Mouse (Mus musculus) neural tube, embryonic 11.5 days (tissue): ENCODE results near the gene Ppm1l. TPM values are rescaled to one million over a fixed set of nuclear protein-coding genes. Genes with fewer than 3 reads are reported as not detected.

ENCODE experiments used
- ATAC-seq: fragments of 200-750 bp; cut with Nextera tagmentation; 2 replicates; pipeline ENCODE4 v1.8.0; 2017; ENCODE audit warnings: moderate number of reproducible peaks, mild to moderate bottlenecking, moderate TSS enrichment, moderate library complexity; ENCODE audit not compliant: insufficient read depth, low FRiP score, low TSS enrichment
- DNase-seq: peaks from one replicate; pipeline ENCODE4 v3.0.0-alpha.2; 2015; ENCODE audit warnings: low spot score
- H3K27ac ChIP-seq: fragments of 300-500 bp; sonication (generic); 2 replicates; pipeline ENCODE4 v1.5.1; 2014; ENCODE audit warnings: low read depth, mild to moderate bottlenecking, low read length
- H3K27me3 ChIP-seq: fragments of 300-500 bp; sonication (generic); 2 replicates; pipeline ENCODE4 v1.6.1; 2014; ENCODE audit warnings: mild to moderate bottlenecking, low read length, mixed read lengths; ENCODE audit not compliant: control insufficient read depth, insufficient read depth
- H3K36me3 ChIP-seq: fragments of 300-500 bp; sonication (generic); 2 replicates; pipeline ENCODE4 v1.6.1; 2014; ENCODE audit warnings: mild to moderate bottlenecking, low read length, moderate library complexity, mixed read lengths; ENCODE audit not compliant: control insufficient read depth, insufficient read depth
- H3K4me1 ChIP-seq: fragments of 300-500 bp; sonication (generic); 2 replicates; pipeline ENCODE4 v1.6.1; 2014; ENCODE audit warnings: low read length, mixed read lengths; ENCODE audit not compliant: control insufficient read depth, insufficient read depth
- H3K4me2 ChIP-seq: fragments of 300-500 bp; sonication (generic); 2 replicates; pipeline ENCODE4 v1.6.1; 2014; ENCODE audit warnings: low read depth, mild to moderate bottlenecking, moderate library complexity
- H3K4me3 ChIP-seq: fragments of 300-500 bp; sonication (generic); 2 replicates; pipeline ENCODE4 v1.5.1; 2014; ENCODE audit warnings: low read depth, low read length
- H3K9ac ChIP-seq: fragments of 300-500 bp; sonication (generic); 2 replicates; pipeline ENCODE4 v1.6.1; 2014; ENCODE audit warnings: mild to moderate bottlenecking, low read length
- H3K9me3 ChIP-seq: fragments of 300-500 bp; sonication (generic); 2 replicates; pipeline ENCODE4 v1.6.1; 2016; ENCODE audit warnings: low read length; ENCODE audit not compliant: control insufficient read depth
- WGBS: fragments of 180-500 bp; shearing (Covaris S2); extraction: QIAGEN DNeasy Blood & Tissue Kit; methylation state at CpG from one replicate; pipeline ENCODE4 v1.1.7; 2014; 5-methylcytosine and 5-hydroxymethylcytosine counted together
- polyA plus RNA-seq: library from polyadenylated mRNA; unstranded; fragments of >200 nt; fragmentation: Nextera tagmentation; extraction: Ambion mirVana; gene quantifications from 2 replicates; pipeline ENCODE4 v1.2.1, GENCODE M21; 2014

The Ppm1l gene
- polyA plus RNA-seq, 1 experiment from 2014 or later: 22.6 TPM

GRCm38 (mm10) chr3:69358620-69358964, 41.9 kb downstream of the Ppm1l start:
- DNase-seq (no peak), ATAC-seq (no peak)
- no peak overlapping the region for H3K4me2 ChIP-seq
- H3K4me3 ChIP-seq: no peak overlapping the region
- no peaks in the 10 kb centered on the region for H3K27me3 ChIP-seq
- 97% methylated on average over 8 of the region's 8 CpGs for WGBS
- H3K9ac ChIP-seq: no peak overlapping the region
- H3K9me3 ChIP-seq: no peaks in the 10 kb centered on the region
- H3K4me1 ChIP-seq: no peaks in the 10 kb centered on the region
- H3K36me3 ChIP-seq: no peaks in the 10 kb centered on the region
- H3K27ac ChIP-seq: no peak overlapping the region

GRCm38 (mm10) chr3:69360263-69360895, 43.7 kb downstream of the Ppm1l start:
- no peak overlapping the region for H3K9ac ChIP-seq
- H3K27ac ChIP-seq: no peak overlapping the region
- no peaks in the 10 kb centered on the region for H3K4me1 ChIP-seq
- no peaks in the 10 kb centered on the region for H3K9me3 ChIP-seq
- no peak overlapping the region for H3K4me2 ChIP-seq
- ATAC-seq (no peak), DNase-seq (no peak)
- WGBS: 81% methylated on average over 4 of the region's 4 CpGs
- no peaks in the 10 kb centered on the region for H3K27me3 ChIP-seq
- H3K4me3 ChIP-seq: no peak overlapping the region
- no peaks in the 10 kb centered on the region for H3K36me3 ChIP-seq

DNA sequence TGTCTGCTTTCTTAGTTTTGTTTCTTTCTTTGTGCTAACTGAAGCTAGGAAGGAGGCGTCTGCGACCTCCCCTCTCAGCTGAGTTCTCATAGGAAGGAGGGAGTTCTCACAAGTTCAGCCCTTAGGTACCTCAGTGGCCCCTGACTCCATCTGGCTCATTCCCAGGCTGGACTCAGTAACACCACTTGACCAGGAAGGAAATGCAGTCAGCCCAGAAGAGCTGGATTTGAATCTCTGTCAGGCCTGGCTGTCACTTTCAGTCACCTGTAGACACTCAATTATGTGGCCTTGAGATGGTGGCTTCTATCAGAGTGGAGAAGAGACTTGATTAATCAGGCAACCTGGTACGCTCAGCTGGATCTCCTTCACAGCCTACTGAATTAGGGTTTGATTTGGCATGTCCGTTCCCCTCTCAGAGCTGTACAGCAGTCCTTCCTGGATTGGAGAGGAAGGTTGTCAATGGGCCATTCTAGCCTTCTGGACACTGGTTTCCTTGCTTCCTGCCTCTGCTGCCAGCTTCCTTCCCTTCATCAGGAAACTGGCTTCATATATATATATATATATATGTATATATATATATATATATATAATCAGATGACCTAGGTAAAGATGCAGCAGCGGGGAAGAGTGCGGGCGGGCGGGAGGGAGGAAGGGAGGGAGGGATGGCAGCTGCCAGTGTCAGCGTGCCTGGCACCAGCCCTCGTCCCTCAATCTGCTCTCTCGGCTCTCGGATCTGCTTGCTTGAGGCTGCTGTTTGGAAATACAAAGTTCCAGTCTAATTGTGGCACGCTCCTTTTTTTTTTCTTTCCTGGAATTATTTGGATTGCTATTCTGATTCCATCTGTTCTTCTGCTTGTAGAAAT, 45.1 kb downstream of the Ppm1l start:
- WGBS: 87% methylated on average over 13 of the region's 13 CpGs
- H3K4me1 ChIP-seq: no peaks in the 10 kb centered on the region
- no peak for ATAC-seq

DNA sequence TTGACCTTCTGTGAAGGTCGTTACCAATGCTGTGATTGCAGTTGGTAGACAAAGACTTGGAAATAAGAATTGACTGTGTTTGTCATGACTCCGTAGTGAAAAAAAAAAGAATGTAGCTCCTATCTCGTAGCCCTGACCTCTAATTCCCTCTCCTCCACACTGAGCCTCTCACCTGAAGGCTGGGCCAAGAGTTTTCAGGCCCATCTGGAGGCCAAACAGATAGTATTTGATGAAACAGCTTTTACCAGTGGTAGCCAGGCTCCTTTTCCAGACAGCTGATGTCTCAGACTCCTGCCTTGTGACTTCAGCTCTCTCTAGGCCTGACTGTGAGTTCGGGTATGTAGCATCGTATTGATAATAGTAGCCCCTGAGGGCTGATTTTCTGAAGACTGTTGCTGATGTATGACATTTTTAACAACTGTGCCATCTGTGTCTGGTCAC, 45.7 kb downstream of the Ppm1l start:
- Histone ChIP-seq H3K9me3 (no peaks in the 10 kb centered on the region), H3K9ac (no peak overlapping the region), H3K4me2 (no peak overlapping the region), H3K27ac (no peak overlapping the region), H3K4me1 (no peaks in the 10 kb centered on the region), H3K36me3 (no peaks in the 10 kb centered on the region), H3K4me3 (no peak overlapping the region), H3K27me3 (no peaks in the 10 kb centered on the region)
- 78% methylated on average over 5 of the region's 5 CpGs for WGBS
- no peak for DNase-seq
- no peak for ATAC-seq

More for the DNA sequence above, 45.1 kb downstream of the Ppm1l start:
- DNase-seq: no peak
- no peak overlapping the region for H3K9ac ChIP-seq
- H3K4me3 ChIP-seq: no peak overlapping the region
- H3K27ac ChIP-seq: no peak overlapping the region
- H3K9me3 ChIP-seq: no peaks in the 10 kb centered on the region
- no peaks in the 10 kb centered on the region for H3K36me3 ChIP-seq
- no peaks in the 10 kb centered on the region for H3K27me3 ChIP-seq
- no peak overlapping the region for H3K4me2 ChIP-seq

DNA sequence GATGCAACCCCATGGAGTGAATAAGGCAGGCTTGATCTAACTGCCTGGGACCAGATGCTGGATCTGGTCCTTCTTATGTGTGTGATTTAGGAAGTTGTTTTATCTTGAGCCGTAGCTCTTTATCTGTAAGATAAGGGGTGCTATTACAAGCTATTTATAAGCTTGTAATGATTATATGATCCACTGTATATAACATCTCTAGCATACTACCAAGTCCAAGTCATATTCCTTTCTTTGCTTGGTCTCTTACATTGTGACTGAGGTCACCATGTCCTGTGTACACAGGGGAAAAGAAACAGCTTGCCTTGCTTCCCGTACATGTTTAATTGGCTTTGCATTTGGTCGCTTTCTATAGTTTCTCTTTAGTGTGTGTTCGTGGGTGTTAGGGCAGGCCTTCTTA, 46.2 kb downstream of the Ppm1l start:
- Histone ChIP-seq H3K4me1 (no peaks in the 10 kb centered on the region), H3K27ac (no peak overlapping the region), H3K36me3 (no peaks in the 10 kb centered on the region), H3K9ac (no peak overlapping the region), H3K9me3 (no peaks in the 10 kb centered on the region), H3K4me3 (no peak overlapping the region), H3K4me2 (no peak overlapping the region), H3K27me3 (no peaks in the 10 kb centered on the region)
- 88% methylated on average over 4 of the region's 4 CpGs for WGBS
- DNase-seq (no peak), ATAC-seq (no peak)

DNA sequence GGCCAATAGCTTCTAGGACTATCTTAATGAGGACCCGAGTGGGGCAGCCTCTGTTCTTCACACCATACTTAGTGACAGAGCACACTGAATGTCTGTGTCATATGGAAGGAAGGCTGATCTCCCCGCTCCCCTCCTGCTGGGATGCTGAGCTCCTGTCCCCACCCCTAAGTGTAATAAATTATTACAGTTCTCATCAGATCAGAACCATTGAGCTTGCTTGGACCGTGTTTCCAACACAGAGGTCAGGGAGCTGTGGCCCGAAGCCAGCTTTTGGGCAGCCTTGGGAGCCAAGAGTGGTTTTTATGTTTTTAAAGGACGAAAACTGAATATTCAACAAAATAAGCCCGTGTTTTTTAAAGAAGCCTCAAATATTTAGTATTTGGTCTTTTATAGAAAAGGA, 47.5 kb downstream of the Ppm1l start:
- Histone ChIP-seq H3K9ac (no peak overlapping the region), H3K4me3 (no peak overlapping the region), H3K9me3 (no peaks in the 10 kb centered on the region), H3K27me3 (no peaks in the 10 kb centered on the region), H3K4me2 (no peak overlapping the region), H3K36me3 (no peaks in the 10 kb centered on the region), H3K4me1 (no peaks in the 10 kb centered on the region), H3K27ac (no peak overlapping the region)
- ATAC-seq: no peak
- no peak for DNase-seq
- 84% methylated on average over 6 of the region's 6 CpGs for WGBS

GRCm38 (mm10) chr3:69367916-69368315, 51.3 kb downstream of the Ppm1l start:
- no peaks in the 10 kb centered on the region for H3K9me3 ChIP-seq
- 89% methylated on average over 9 of the region's 9 CpGs for WGBS
- H3K4me1 ChIP-seq: no peaks in the 10 kb centered on the region
- DNase-seq: no peak
- no peaks in the 10 kb centered on the region for H3K36me3 ChIP-seq
- no peak overlapping the region for H3K27ac ChIP-seq
- no peak overlapping the region for H3K9ac ChIP-seq
- no peak overlapping the region for H3K4me3 ChIP-seq
- no peak for ATAC-seq
- H3K27me3 ChIP-seq: no peaks in the 10 kb centered on the region
- H3K4me2 ChIP-seq: no peak overlapping the region

GRCm38 (mm10) chr3:69372731-69373130, 56.1 kb downstream of the Ppm1l start:
- no peak for DNase-seq
- H3K4me2 ChIP-seq: no peak overlapping the region

More at GRCm38 (mm10) chr3:69372731-69373130, 56.1 kb downstream of the Ppm1l start:
- Histone ChIP-seq H3K27me3 (no peaks in the 10 kb centered on the region), H3K27ac (no peak overlapping the region), H3K4me3 (no peak overlapping the region), H3K9me3 (no peaks in the 10 kb centered on the region), H3K4me1 (no peaks in the 10 kb centered on the region), H3K36me3 (no peaks in the 10 kb centered on the region), H3K9ac (no peak overlapping the region)
- WGBS: 84% methylated on average over 3 of the region's 3 CpGs
- no peak for ATAC-seq
